Mouse (Mus musculus) liver, embryonic 11.5 days (tissue): ENCODE measurements at regions not wholly inside any gene's neighbourhood (a gene's known extent, or its start where the extent isn't known, plus 50 kb on each side); places are given as distances from the start of the nearest gene placed in this dataset.

ENCODE experiments used
- ATAC-seq: fragments of 200-750 bp; cut with Nextera tagmentation; replicated peaks from 2 replicates; pipeline ENCODE4 v1.8.0; 2017; ENCODE audit warnings: moderate number of reproducible peaks, mild to moderate bottlenecking, moderate TSS enrichment, moderate library complexity; ENCODE audit not compliant: low FRiP score
- DNase-seq: peaks from one replicate; pipeline ENCODE4 v3.0.0-alpha.2; 2017; ENCODE audit warnings: low spot score
- H3K27ac ChIP-seq: fragments of 300-500 bp; sonication (generic); 2 replicates; pipeline ENCODE4 v1.5.1; 2014; ENCODE audit warnings: mild to moderate bottlenecking, low read depth, low read length, control low read depth
- H3K27me3 ChIP-seq: fragments of 300-500 bp; sonication (generic); replicated peaks from 2 replicates; pipeline ENCODE4 v1.6.1; 2014; ENCODE audit warnings: low read length, mixed read lengths; ENCODE audit not compliant: control insufficient read depth, insufficient read depth
- H3K36me3 ChIP-seq: fragments of 300-500 bp; sonication (generic); 2 replicates; pipeline ENCODE4 v1.6.1; 2014; ENCODE audit warnings: mild to moderate bottlenecking, low read length, moderate library complexity, mixed read lengths; ENCODE audit not compliant: control insufficient read depth, insufficient read depth
- H3K4me1 ChIP-seq: fragments of 300-500 bp; sonication (generic); replicated peaks from 2 replicates; pipeline ENCODE4 v1.6.1; 2014; ENCODE audit warnings: low read length, mixed read lengths; ENCODE audit not compliant: control insufficient read depth, insufficient read depth
- H3K4me2 ChIP-seq: fragments of 300-500 bp; sonication (generic); 2 replicates; pipeline ENCODE4 v1.6.1; 2014; ENCODE audit warnings: mild to moderate bottlenecking, control low read depth, moderate library complexity
- H3K4me3 ChIP-seq: fragments of 300-500 bp; sonication (generic); 2 replicates; pipeline ENCODE4 v1.5.1; 2014; ENCODE audit warnings: low read depth, low read length, control low read depth
- H3K9ac ChIP-seq: fragments of 300-500 bp; sonication (generic); 2 replicates; pipeline ENCODE4 v1.6.1; 2014; ENCODE audit warnings: low read depth, low read length, control low read depth
- H3K9me3 ChIP-seq: fragments of 300-500 bp; sonication (generic); 2 replicates; pipeline ENCODE4 v1.6.1; 2016; ENCODE audit warnings: low read length, inconsistent platforms, mixed read lengths; ENCODE audit not compliant: control insufficient read depth
- WGBS: fragments of 180-500 bp; shearing (Covaris S2); extraction: QIAGEN DNeasy Blood & Tissue Kit; methylation state at CpG from one replicate; pipeline ENCODE4 v1.1.7; 2014; 5-methylcytosine and 5-hydroxymethylcytosine counted together

- no peak overlapping the region for H3K4me3 ChIP-seq
- no peaks in the 10 kb centered on the region for H3K4me1 ChIP-seq
- H3K9ac ChIP-seq: no peak overlapping the region
- no peaks in the 10 kb centered on the region for H3K36me3 ChIP-seq
- no peak overlapping the region for H3K27ac ChIP-seq
- H3K9me3 ChIP-seq: no peaks in the 10 kb centered on the region
- H3K4me2 ChIP-seq: no peak overlapping the region
- H3K27me3 ChIP-seq: no peaks in the 10 kb centered on the region
- no peak for ATAC-seq
- no peak for DNase-seq
- WGBS: 74% methylated on average over 2 of the region's 2 CpGs
Observed at GRCm38 (mm10) chr12:9199321-9199720, 169.5 kb downstream of the Ttc32 start.

- no peaks in the 10 kb centered on the region for H3K4me1 ChIP-seq
- no peak overlapping the region for H3K4me3 ChIP-seq
- H3K36me3 ChIP-seq: no peaks in the 10 kb centered on the region
- H3K9me3 ChIP-seq: no peaks in the 10 kb centered on the region
- no peak overlapping the region for H3K9ac ChIP-seq
- no peak overlapping the region for H3K4me2 ChIP-seq
- DNase-seq: no peak
- WGBS: 70% methylated on average over 1 of the region's 1 CpGs
- no peaks in the 10 kb centered on the region for H3K27me3 ChIP-seq
- H3K27ac ChIP-seq: no peak overlapping the region
- ATAC-seq: no peak
Observed at GRCm38 (mm10) chr12:9212211-9212610, 182.4 kb downstream of the Ttc32 start.

GRCm38 (mm10) chr12:9224971-9225370, 195.2 kb downstream of the Ttc32 start:
- no peaks in the 10 kb centered on the region for H3K4me1 ChIP-seq
- H3K36me3 ChIP-seq: no peaks in the 10 kb centered on the region
- no peaks in the 10 kb centered on the region for H3K9me3 ChIP-seq
- H3K27me3 ChIP-seq: no peaks in the 10 kb centered on the region
- H3K4me3 ChIP-seq: no peak overlapping the region
- no peak overlapping the region for H3K27ac ChIP-seq
- no peak for ATAC-seq
- H3K9ac ChIP-seq: no peak overlapping the region
- H3K4me2 ChIP-seq: no peak overlapping the region
- no peak for DNase-seq
- 48% methylated on average over 5 of the region's 5 CpGs for WGBS

- WGBS: 59% methylated on average over 5 of the region's 5 CpGs
- no peak overlapping the region for H3K27ac ChIP-seq
- H3K9ac ChIP-seq: no peak overlapping the region
- ATAC-seq (no peak), DNase-seq (no peak)
- no peaks in the 10 kb centered on the region for H3K4me1 ChIP-seq
- H3K27me3 ChIP-seq: no peaks in the 10 kb centered on the region
- no peaks in the 10 kb centered on the region for H3K36me3 ChIP-seq
- H3K4me2 ChIP-seq: no peak overlapping the region
- no peak overlapping the region for H3K4me3 ChIP-seq
- no peaks in the 10 kb centered on the region for H3K9me3 ChIP-seq
Observed at GRCm38 (mm10) chr12:9227901-9228300, 198.1 kb downstream of the Ttc32 start.

- 77% methylated on average over 2 of the region's 2 CpGs for WGBS
- no peak overlapping the region for H3K27ac ChIP-seq
Observed at GRCm38 (mm10) chr12:9228486-9228885, 198.7 kb downstream of the Ttc32 start.

GRCm38 (mm10) chr12:9229981-9230380, 200.2 kb downstream of the Ttc32 start:
- DNase-seq: no peak
- H3K9me3 ChIP-seq: no peaks in the 10 kb centered on the region
- no peaks in the 10 kb centered on the region for H3K36me3 ChIP-seq
- no peak overlapping the region for H3K4me2 ChIP-seq
- ATAC-seq: no peak
- no peak overlapping the region for H3K9ac ChIP-seq
- no peaks in the 10 kb centered on the region for H3K4me1 ChIP-seq
- H3K27me3 ChIP-seq: no peaks in the 10 kb centered on the region
- no peak overlapping the region for H3K27ac ChIP-seq
- H3K4me3 ChIP-seq: no peak overlapping the region
- WGBS: 64% methylated on average over 4 of the region's 4 CpGs

More at GRCm38 (mm10) chr12:9228486-9228885, 198.7 kb downstream of the Ttc32 start:
- no peaks in the 10 kb centered on the region for H3K36me3 ChIP-seq
- H3K27me3 ChIP-seq: no peaks in the 10 kb centered on the region
- H3K4me3 ChIP-seq: no peak overlapping the region
- H3K4me1 ChIP-seq: no peaks in the 10 kb centered on the region
- no peak overlapping the region for H3K9ac ChIP-seq
- H3K4me2 ChIP-seq: no peak overlapping the region
- no peaks in the 10 kb centered on the region for H3K9me3 ChIP-seq
- ATAC-seq: no peak
- DNase-seq: no peak

- ATAC-seq (no peak), DNase-seq (no peak)
- H3K36me3 ChIP-seq: no peaks in the 10 kb centered on the region
- H3K27me3 ChIP-seq: no peaks in the 10 kb centered on the region
- WGBS: 64% methylated on average over 5 of the region's 5 CpGs
- H3K4me3 ChIP-seq: no peak overlapping the region
- H3K27ac ChIP-seq: no peak overlapping the region
- H3K9me3 ChIP-seq: no peaks in the 10 kb centered on the region
- no peak overlapping the region for H3K4me2 ChIP-seq
- H3K4me1 ChIP-seq: no peaks in the 10 kb centered on the region
- H3K9ac ChIP-seq: no peak overlapping the region
Observed at GRCm38 (mm10) chr12:9230576-9230975, 200.8 kb downstream of the Ttc32 start.

GRCm38 (mm10) chr12:9232431-9232830, 202.6 kb downstream of the Ttc32 start:
- H3K4me2 ChIP-seq: no peak overlapping the region
- H3K27ac ChIP-seq: no peak overlapping the region
- no peak overlapping the region for H3K9ac ChIP-seq
- no peaks in the 10 kb centered on the region for H3K27me3 ChIP-seq
- no peaks in the 10 kb centered on the region for H3K9me3 ChIP-seq
- no peaks in the 10 kb centered on the region for H3K4me1 ChIP-seq
- H3K36me3 ChIP-seq: no peaks in the 10 kb centered on the region
- no peak overlapping the region for H3K4me3 ChIP-seq
- ATAC-seq: no peak
- no peak for DNase-seq

- H3K9me3 ChIP-seq: no peaks in the 10 kb centered on the region
- DNase-seq: no peak
- H3K4me2 ChIP-seq: no peak overlapping the region
- no peaks in the 10 kb centered on the region for H3K27me3 ChIP-seq
- H3K27ac ChIP-seq: no peak overlapping the region
- 72% methylated on average over 4 of the region's 4 CpGs for whole genome bisulfite sequencing
- no peak overlapping the region for H3K9ac ChIP-seq
- H3K4me1 ChIP-seq: no peaks in the 10 kb centered on the region
- no peak overlapping the region for H3K4me3 ChIP-seq
- ATAC-seq: no peak
- no peaks in the 10 kb centered on the region for H3K36me3 ChIP-seq
Observed at GRCm38 (mm10) chr12:9235866-9236265, 206.1 kb downstream of the Ttc32 start.
